Mouse (Mus musculus) left cerebral cortex, postnatal 25 days (tissue): ENCODE data around the gene Ywhah. TPM values are rescaled to one million over a fixed set of nuclear protein-coding genes. Genes with fewer than 3 reads are reported as not detected.
"Not testable (repeated sequence)": the region's sequence is repeated elsewhere in the genome, so short reads cannot be mapped to it uniquely, and the experiment has no call there.

Experiments
- DNase-seq, 2 experiments: peaks; one replicate each; pipeline ENCODE4 v3.0.0; 2022; ENCODE audit warnings: low spot score in 2 of 2, mixed read lengths in 1 of 2
- intact Hi-C: fragments of 180-260 bp; cut with DNase I; formaldehyde crosslinking; loops from one replicate; pipeline ENCODE4 v1.15.1; 2025
- total RNA-seq, 2 experiments: library from RNA; stranded (reverse); gene quantifications; 2 replicates each; pipeline ENCODE4 v1.2.3; 2021

Gene Ywhah
- total RNA-seq, 2 experiments from 2014 or later, result 1,163 to 1,279 TPM

DNA sequence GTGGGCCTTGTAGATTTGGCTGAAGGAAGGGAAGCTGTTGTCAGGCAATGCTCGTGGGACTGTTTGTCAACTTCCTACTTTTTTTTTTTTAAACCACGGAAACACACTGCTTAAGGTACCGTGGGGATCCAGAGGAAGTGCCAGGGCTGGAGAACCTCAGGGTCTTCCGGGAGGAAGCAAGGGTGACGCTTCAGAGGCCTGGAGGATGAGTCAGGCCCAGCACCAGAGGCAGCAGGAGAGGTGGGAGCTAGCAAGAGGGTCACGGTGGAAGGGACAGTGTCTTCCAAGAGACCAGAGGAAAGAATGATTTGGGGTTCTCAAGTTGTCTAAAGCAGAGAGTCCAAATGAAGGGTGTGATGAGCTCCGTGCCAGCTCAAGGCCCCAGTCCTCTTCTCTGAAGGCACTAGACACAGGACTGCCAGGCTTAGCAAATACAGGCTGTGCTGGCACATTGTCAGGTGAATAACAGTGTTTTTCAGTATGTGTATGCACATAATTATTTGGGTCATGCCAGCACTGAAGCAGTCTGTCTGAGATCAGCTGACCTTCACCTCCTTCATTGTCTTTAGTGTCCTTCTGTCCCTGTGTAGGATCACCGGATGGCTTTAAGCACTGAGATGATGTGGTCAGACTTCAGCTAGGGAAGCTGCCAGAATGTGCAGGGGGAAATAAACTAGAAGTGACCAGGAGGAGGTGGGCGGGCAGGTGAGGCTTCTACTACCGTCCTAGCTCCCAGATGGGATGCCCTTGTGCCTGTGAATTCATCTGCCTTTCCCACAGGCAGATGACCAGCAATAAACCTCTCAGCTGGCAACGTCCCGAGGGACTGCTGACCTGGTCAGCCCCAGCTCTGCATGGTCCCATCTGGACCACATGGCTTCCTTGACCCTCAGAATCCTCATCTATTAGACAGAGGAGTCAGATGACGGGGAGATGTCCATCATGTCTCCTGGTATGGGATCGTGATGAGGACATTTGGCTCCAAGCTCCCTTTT is 8.5 kb upstream of the Ywhah start:
- DNase-seq, result no peak
- intact Hi-C loops, result no loop called here

DNA sequence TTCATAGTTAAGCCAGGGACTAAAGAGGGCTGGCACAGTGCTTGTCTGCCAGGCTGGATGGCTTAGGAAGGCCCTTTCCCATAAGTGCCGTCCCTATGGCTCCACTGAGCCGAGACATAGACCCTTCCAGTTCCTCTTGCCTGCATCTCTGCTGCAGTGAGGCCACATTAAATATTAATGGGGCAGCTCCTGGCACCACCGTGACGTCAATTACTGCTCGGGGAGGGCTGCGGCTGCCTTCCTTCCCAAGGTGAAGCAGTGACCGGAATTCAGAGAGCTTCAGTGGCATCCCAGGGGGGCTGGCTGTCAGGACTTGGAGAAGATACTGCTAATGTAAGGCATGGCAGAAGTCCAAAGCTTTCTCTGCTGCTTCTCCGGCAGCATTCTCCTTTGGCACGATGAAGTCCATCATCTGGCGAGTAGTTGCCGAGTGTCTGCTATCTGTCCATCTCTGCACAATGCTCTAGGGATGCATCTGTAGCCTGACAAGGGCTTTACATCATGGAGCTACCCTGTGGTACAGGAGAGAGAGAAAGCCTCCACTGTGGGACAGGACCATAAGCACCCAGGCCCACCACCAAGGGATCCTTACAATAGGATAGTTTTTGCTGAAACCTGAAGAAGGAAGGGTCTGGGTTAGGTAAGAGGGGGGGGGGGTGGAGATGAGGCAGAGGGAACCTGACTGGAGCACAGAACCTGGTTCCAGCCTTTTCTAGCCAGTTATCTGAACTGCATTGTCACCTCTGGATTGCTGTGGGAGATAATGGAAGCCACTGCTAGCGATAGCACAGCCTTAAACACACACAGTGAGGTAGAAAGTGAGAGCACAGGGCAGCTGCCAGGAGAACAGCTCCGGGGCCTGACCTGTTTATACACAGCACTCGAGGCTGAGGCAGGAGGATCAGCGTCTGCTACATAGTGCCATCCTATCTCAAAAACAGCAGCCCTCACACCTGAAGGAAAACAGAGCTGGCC is 7.2 kb upstream of the Ywhah start:
- peak in 1 of 2 experiments; percentile 65 for DNase-seq
- intact Hi-C loops, result no loop called here

DNA sequence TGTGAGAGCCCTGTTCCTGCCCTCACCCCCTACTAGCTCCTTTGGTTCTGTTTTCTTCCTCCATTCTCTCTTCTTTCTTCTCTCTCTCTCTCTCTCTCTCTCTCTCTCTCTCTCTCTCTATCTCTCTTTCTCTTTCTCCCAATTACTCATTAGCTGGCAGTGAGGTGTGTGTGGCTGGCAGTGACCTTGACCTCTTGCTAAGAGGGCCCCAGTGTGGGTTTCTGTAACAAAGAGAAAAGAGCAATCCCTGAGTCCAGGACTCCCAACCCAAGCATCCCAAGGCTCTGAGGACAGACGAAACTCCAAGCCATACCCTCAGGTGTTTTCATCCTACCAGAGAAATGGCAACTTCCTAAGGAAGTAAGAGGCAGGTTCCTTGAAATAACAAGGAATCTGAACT is 4.5 kb upstream of the Ywhah start:
- no peak for DNase-seq
- intact Hi-C loops, result no loop called here

GRCm38 (mm10) chr5:33015579-33015978 is 3.0 kb upstream of the Ywhah start:
- intact Hi-C loops, result loop anchor here (5.0 kb wide), 1 partner anchor 88 kb away; no protein-coding TSS in a partner anchor
- peak in 1 of 2 experiments; percentile 81 for DNase-seq

DNA sequence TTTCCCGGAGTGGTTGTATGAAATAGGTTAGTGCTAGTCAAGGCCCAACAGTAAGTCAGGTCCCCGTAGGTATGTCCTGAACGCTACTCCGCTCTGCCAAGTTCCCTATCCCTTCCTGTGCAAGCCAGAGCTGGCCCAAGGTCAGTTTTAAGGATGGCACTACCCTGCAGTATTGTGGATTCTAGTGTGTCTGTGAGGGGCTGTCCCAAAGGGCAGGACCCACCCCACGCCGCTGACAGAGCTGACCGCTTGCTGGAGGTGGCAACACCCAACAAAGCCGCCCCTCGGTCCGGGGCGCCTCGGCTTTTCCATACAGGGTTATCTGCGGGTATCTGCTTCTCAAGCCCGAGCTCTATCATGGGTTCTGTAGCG is 441 bp upstream of the Ywhah start:
- intact Hi-C loops, result loop anchor here (1.0 to 5.0 kb wide), 3 partner anchors 12 to 91 kb away; no protein-coding TSS in a partner anchor
- no peak for DNase-seq

DNA sequence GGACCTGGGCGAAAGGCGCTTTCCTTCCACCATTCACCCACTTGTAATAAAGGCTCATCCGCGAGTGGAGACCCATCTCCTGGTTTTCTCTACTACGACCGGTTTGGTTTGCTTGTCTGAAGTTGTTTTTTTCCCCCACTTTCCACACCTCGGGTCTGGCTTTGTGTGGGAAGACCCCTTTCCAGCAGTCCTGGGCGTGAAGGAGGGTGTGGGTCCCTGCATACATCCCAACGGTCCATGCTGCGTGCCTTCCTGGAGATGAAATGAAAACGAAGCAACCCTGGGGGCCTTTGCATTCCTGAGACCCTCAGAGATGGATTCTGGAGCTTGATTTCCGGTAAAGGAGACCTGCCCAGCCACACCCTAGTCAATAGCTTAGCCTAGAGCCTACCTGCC is 808 bp downstream of the Ywhah start:
- DNase-seq, result no peak
- intact Hi-C loops, result loop anchor here (5.0 kb wide), 1 partner anchor 92 kb away; no protein-coding TSS in a partner anchor

GRCm38 (mm10) chr5:33021622-33022021 is 3.0 kb downstream of the Ywhah start:
- intact Hi-C loops, result no loop called here
- DNase-seq, result peak in 1 of 2 experiments; percentile 62

DNA sequence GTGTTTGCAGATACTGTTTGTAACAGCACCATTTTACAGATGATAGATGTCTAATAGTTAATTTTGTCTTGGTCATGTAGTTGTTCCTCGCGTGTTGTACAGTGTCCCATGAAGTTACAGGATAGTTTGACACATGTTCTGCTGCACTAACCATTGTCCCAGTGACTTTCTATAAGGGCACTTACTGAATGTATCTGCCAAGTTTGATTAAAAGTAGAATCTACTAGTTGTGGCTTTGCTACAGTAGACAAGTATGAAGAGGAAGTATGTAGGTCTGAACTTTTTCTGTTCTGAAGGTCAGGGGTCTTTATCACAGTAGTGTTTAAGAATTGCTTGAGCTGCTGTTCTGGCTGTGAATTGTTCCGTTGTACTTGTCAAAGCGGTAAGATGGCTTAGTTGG is 4.7 kb downstream of the Ywhah start:
- DNase-seq, result peak in 1 of 2 experiments; percentile 4
- intact Hi-C loops, result no loop called here

DNA sequence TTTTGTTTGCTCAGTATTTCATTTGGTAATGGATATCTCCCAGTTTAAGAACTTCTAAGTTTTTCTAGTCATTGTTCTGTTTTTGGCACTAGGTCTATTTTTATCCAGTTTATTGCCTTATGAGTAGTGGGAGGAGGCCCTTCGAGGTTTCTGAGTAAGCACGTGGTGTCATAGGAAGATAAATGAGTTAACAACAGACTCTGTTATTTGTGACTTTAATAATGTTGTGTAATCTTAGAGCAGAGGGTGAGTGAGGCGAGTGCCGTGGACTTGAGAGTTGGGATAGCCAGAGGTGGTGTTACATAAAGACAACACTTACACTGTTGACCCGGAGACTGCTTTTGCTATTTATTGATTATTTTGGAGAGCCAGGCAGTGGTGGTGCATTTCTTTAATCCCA is 5.9 kb downstream of the Ywhah start:
- intact Hi-C loops, result no loop called here

DNA sequence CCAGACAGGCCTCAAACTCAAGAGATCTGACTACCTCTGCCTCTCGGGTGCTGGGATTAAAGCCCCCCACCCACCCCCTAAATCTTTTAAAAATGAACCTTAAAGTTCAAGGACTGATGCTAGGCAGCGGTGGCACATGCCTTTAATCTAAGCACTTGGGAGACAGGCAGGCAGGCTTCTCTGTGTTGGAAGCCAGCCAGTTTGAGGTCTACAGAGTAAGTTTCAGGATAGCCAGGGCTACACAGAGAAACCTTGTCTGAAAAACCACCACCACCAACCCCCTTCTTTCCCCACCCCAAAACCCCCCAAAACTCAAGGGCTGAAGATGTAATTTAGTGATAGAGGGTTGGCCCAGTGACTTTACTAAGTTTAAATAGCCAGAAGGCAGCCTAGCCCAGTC is 10.0 kb downstream of the Ywhah start:
- intact Hi-C loops, result no loop called here
- no peak for DNase-seq

More for the DNA sequence above, 5.9 kb downstream of the Ywhah start:
- DNase-seq, result no peak

GRCm38 (mm10) chr5:33030425-33031175 is 12.0 kb downstream of the Ywhah start:
- peak in 1 of 2 experiments; percentile 80 for DNase-seq
- intact Hi-C loops, result loop anchor here (2.0 to 10.0 kb wide), 5 partner anchors 38 to 286 kb away; partner anchors contain the start of gene Depdc5

DNA sequence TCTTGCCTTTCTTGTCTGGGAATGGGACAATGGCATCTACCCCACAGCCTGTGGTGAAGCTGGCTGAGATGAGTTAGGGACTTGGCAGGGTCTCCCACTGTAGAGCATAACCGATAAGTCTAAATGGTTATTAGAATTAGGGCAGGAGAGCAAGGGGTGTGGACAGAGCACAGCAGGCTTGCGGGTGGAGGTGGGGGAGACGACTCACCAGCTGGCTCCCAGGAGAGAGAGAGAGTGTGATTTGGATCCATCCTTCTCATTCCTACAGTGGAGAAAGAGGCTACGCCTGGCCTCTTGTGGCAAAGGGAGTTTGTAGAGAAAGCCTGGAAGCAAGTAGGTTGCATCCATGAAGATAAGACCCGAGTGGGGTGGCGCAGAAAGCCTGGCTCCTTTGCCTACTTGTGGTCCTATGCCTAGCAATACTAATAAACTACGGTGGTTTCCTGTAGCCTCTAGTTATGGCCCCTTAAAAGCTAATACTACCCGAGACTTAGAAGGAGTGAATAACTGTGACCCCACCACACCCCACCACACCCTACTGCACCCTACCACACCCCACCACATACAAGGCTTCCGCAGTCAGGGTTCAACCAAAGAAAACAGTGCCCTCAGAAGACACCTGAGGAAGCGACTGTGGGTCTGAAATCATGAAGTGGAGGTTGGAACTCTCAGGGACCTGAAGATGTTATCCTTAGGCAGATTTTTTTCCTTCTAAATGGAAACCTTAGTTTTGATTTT is 13.6 kb downstream of the Ywhah start:
- DNase-seq, result no peak
- intact Hi-C loops, result loop anchor here (5.0 to 10.0 kb wide), 4 partner anchors 40 to 287 kb away; partner anchors contain the start of gene Depdc5

DNA sequence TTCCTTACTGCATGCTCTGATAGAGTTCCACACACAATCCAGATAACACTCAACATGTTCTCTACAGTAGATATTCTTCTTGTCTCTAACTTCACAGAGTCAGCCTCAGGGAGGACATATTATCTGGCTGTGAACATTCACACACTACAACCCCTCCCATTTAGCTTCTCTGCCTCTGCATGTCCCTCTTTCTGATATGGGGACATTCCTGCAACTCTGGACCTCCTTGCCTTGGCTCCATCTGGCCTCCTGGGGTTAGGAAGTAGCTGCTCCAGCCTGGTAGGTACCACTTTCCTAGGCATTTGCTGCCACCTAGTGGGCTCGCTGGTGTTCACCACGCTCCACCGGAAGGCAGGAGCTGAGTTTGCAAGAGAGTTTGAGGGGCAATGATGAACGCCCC is 14.5 kb downstream of the Ywhah start:
- intact Hi-C loops, result loop anchor here (5.0 to 10.0 kb wide), 4 partner anchors 41 to 288 kb away; partner anchors contain the start of gene Depdc5
- peak; percentile 72 to 84 for DNase-seq

DNA sequence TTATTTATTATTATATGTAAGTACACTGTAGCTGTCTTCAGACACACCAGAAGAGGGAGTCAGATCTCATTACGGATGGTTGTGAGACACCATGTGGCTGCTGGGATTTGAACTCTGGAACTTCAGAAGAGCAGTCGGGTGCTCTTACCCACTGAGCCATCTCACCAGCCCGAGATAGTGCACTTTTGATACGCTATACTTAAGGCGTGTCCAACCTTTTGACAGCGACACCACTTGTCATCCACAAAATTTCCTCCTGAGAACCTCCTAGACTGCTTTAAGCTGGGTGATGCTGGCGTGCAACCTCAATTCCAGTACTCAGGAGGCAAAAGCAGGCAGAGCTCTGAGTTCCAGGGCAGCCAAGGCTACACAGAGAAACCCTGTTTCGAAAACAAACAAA is 15.0 kb downstream of the Ywhah start:
- DNase-seq, result not testable (repeated sequence)
- intact Hi-C loops, result loop anchor here (5.0 to 10.0 kb wide), 4 partner anchors 41 to 289 kb away; partner anchors contain the start of gene Depdc5

- intact Hi-C loops, result loop anchor here (5.0 to 10.0 kb wide), 4 partner anchors 42 to 289 kb away; partner anchors contain the start of gene Depdc5
These were observed 15.5 kb downstream of the Ywhah start for GRCm38 (mm10) chr5:33034100-33034499.

DNA sequence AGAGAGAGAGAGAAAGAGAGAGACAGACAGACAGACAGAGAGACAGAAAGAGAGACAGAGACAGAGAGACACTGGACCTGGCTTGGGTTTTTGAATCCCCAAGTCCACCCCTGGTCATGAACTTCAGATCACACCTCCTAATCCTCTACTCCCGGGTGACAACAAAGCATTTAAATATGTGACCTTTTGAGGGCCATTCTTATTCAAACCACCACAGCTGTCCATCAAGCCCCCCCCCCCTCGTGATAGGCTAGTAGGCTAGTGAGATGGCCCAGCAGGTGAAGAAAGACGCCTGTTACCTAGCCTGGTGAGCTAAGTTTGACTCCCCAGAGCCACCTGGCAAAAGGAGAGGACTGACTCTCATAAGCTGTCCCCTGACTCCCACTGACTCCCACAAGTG is 16.3 kb downstream of the Ywhah start:
- intact Hi-C loops, result loop anchor here (5.0 to 10.0 kb wide), 4 partner anchors 43 to 290 kb away; partner anchors contain the start of gene Depdc5
- no peak for DNase-seq

More at GRCm38 (mm10) chr5:33034100-33034499, 15.5 kb downstream of the Ywhah start:
- DNase-seq, result no peak

DNA sequence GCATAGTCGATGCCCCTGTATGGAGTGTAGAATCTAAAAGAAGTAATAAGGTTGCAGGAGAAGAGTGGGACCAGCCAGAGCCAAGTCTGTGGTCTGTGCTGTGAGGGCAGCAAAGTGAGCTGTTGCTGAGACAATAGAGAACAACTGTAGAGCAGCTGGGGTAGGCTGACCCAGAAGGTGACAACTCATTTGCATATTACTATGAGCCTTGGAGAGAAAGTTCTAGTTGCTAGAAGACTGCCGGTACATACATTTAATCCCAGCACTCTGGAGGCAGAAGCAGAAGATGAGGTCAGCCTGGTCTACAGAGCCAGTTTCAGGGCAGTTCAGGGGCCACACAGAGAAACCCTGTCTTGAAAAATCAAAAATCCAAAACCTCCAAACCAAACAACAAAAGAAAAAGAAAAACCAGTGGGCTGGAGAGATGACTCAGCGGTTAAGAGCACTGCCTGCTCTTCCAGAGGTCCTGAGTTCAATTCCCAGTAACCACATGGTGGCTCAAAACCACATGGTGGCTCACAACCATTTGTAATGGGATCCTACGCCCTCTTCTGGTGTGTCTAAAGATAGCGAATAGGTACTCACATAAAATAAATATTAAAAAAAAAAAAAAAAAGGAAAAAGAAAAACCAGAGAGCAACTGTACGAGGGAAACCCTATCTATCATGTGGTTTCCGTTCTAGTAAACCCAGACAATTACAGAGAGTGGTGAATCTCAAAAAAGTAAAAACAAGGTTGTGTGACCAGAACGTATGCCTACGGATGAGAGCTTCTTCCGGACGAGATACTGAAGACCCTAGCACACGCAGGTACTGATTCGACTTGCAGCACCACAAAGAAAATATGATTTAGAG is 20.3 kb downstream of the Ywhah start:
- intact Hi-C loops, result loop anchor here (1.0 to 10.0 kb wide), 2 partner anchors 104 to 294 kb away; no protein-coding TSS in a partner anchor
- DNase-seq, result no peak
